Mouse (Mus musculus) lung, postnatal 0 days (tissue): Measurements from ENCODE around the gene Scd2. TPM values are rescaled to one million over a fixed set of nuclear protein-coding genes. Genes with fewer than 3 reads are reported as not detected.

Experiments used
- ATAC-seq: fragments of 200-750 bp; cut with Nextera tagmentation; 2 replicates; pipeline ENCODE4 v1.8.0; 2017; ENCODE audit warnings: moderate library complexity
- DNase-seq: peaks from one replicate; pipeline ENCODE4 v3.0.0-alpha.2; 2016; ENCODE audit warnings: low spot score
- H3K27ac ChIP-seq: fragments of 300-500 bp; sonication (generic); 2 replicates; pipeline ENCODE4 v1.5.1; 2014; ENCODE audit warnings: antibody characterized with exemption, mild to moderate bottlenecking, low read length, mixed read lengths
- H3K27me3 ChIP-seq: fragments of 300-500 bp; sonication (generic); replicated peaks from 2 replicates; pipeline ENCODE4 v1.6.1; 2014; ENCODE audit warnings: low read length, mixed read lengths; ENCODE audit not compliant: insufficient read depth
- H3K36me3 ChIP-seq: fragments of 300-500 bp; sonication (generic); 2 replicates; pipeline ENCODE4 v1.6.1; 2014; ENCODE audit warnings: low read length, mixed read lengths; ENCODE audit not compliant: insufficient read depth
- H3K4me1 ChIP-seq: fragments of 300-500 bp; sonication (generic); 2 replicates; pipeline ENCODE4 v1.6.1; 2014; ENCODE audit warnings: antibody characterized with exemption, low read depth, low read length, mixed read lengths; ENCODE audit not compliant: insufficient read depth
- H3K4me2 ChIP-seq: fragments of 300-500 bp; sonication (generic); replicated peaks from 2 replicates; pipeline ENCODE4 v1.6.1; 2014; ENCODE audit warnings: low read depth, mild to moderate bottlenecking, low read length, moderate library complexity, mixed read lengths
- H3K4me3 ChIP-seq: fragments of 300-500 bp; sonication (generic); 2 replicates; pipeline ENCODE4 v1.5.1; 2014; ENCODE audit warnings: low read depth, low read length
- H3K9ac ChIP-seq: fragments of 300-500 bp; sonication (generic); replicated peaks from 2 replicates; pipeline ENCODE4 v1.6.1; 2014; ENCODE audit warnings: low read depth, mild to moderate bottlenecking
- H3K9me3 ChIP-seq: fragments of 300-500 bp; sonication (generic); 2 replicates; pipeline ENCODE4 v1.6.1; 2016; ENCODE audit warnings: low read length, mixed read lengths
- CTCF ChIP-seq: IDR thresholded peaks from 2 replicates; pipeline ENCODE4 v1.5.1; 2016; ENCODE audit warnings: antibody characterized with exemption, mild to moderate bottlenecking
- EP300 ChIP-seq: IDR thresholded peaks from 2 replicates; pipeline ENCODE4 v1.6.1; 2016; ENCODE audit warnings: antibody characterized with exemption, mild to moderate bottlenecking, control low read depth
- WGBS: fragments of 180-500 bp; shearing (Covaris S2); extraction: QIAGEN DNeasy Blood & Tissue Kit; methylation state at CpG from one replicate; pipeline ENCODE4 v1.1.7; 2014; 5-methylcytosine and 5-hydroxymethylcytosine counted together
- polyA plus RNA-seq: library from polyadenylated mRNA; unstranded; fragments of >200 nt; fragmentation: Nextera tagmentation; extraction: Ambion mirVana; gene quantifications from 2 replicates; pipeline ENCODE4 v1.2.1, GENCODE M21; 2015

Gene Scd2
- polyA plus RNA-seq, 1 experiment from 2014 or later: 99.3 TPM

GRCm38 (mm10) chr19:44284025-44284695, 9.3 kb upstream of the Scd2 start:
- Histone ChIP-seq H3K36me3 (no peaks in the 10 kb centered on the region), H3K4me3 (peak overlapping the region; percentile 31), H3K27me3 (no peaks in the 10 kb centered on the region), H3K9ac (peak overlapping the region; percentile 50; the same call in 1 of the 2 replicates), H3K27ac (peak overlapping the region; percentile 97), H3K4me1 (peaks cover 46% of the 10 kb centered on the region), H3K4me2 (peak overlapping the region; percentile 82), H3K9me3 (no peaks in the 10 kb centered on the region)
- peak; percentile 98 for DNase-seq
- ATAC-seq: peak; percentile 94
- no peak for TF ChIP-seq CTCF
- no peak; the same call in 1 of the 2 replicates for TF ChIP-seq EP300
- under 1% methylated on average over 37 of the region's 38 CpGs for WGBS

- Histone ChIP-seq H3K36me3 (no peaks in the 10 kb centered on the region), H3K4me3 (peak overlapping the region; percentile 31), H3K9me3 (no peaks in the 10 kb centered on the region), H3K4me1 (peaks cover 46% of the 10 kb centered on the region), H3K27me3 (no peaks in the 10 kb centered on the region), H3K27ac (peak overlapping the region; percentile 97), H3K4me2 (peak overlapping the region; percentile 82), H3K9ac (peak overlapping the region; percentile 50; the same call in 1 of the 2 replicates)
- WGBS: 3% methylated on average over 11 of the region's 11 CpGs
- DNase-seq: peak; percentile 90
- peak; percentile 61 for ATAC-seq
- TF ChIP-seq CTCF (no peak), EP300 (peak; percentile 96)
These were observed 8.8 kb upstream of the Scd2 start for GRCm38 (mm10) chr19:44284723-44285122.

- no peak for ATAC-seq
- no peak overlapping the region for H3K4me2 ChIP-seq
- no peak for DNase-seq
- no peaks in the 10 kb centered on the region for H3K27me3 ChIP-seq
- peaks cover 45% of the 10 kb centered on the region for H3K4me1 ChIP-seq
- no peaks in the 10 kb centered on the region for H3K9me3 ChIP-seq
- WGBS: 86% methylated on average over 8 of the region's 8 CpGs
- no peak for TF ChIP-seq CTCF
- TF ChIP-seq EP300: no peak
- no peaks in the 10 kb centered on the region for H3K36me3 ChIP-seq
- no peak overlapping the region for H3K4me3 ChIP-seq
- H3K27ac ChIP-seq: peak overlapping the region; percentile 97
- H3K9ac ChIP-seq: no peak overlapping the region
These were observed 7.9 kb upstream of the Scd2 start for GRCm38 (mm10) chr19:44285554-44285953.

GRCm38 (mm10) chr19:44286109-44286508, 7.4 kb upstream of the Scd2 start:
- peaks cover 40% of the 10 kb centered on the region for H3K4me1 ChIP-seq

DNA sequence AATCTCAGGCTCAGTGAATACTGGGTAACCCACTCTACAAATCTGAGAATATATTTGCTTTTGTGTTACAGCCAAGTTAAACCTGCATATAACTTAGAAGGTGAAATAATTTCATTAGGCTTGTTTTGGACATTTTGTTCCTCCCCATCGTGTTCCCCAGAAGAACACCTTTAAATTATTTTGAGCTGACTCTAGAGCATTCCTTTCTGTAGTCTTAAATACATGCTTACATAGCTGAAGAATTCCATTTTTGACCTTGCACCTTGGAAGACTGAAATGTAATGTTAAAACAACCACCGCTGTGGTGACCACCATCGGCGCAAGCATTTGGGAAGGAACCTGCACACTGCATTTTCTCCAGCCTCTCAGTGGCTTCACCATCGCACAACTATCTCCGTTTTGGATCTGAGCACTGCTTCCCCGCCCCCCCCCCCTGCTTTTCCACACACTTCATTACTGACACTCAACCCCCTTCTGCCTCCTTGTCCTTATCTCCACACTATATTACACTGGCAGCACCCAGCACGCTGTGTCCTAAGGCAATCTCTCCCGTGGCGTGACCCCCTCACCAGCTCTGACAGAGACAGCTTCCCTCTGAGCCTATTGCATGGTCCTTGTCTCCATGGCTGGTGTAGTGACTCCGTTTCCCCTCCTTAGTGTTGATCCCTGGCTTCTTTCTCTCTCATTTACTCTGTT, 5.9 kb upstream of the Scd2 start:
- peak; percentile 58 for DNase-seq
- no peaks in the 10 kb centered on the region for H3K27me3 ChIP-seq
- H3K4me3 ChIP-seq: no peak overlapping the region
- no peak overlapping the region for H3K9ac ChIP-seq
- no peak for ATAC-seq
- TF ChIP-seq CTCF (no peak), EP300 (peak; percentile 96)
- peak overlapping the region; percentile 97 for H3K27ac ChIP-seq
- WGBS: 23% methylated on average over 10 of the region's 11 CpGs
- H3K4me2 ChIP-seq: no peak overlapping the region
- H3K4me1 ChIP-seq: peaks cover 31% of the 10 kb centered on the region; the same call in 1 of the 2 replicates
- no peaks in the 10 kb centered on the region for H3K36me3 ChIP-seq
- no peaks in the 10 kb centered on the region for H3K9me3 ChIP-seq

More at GRCm38 (mm10) chr19:44286109-44286508, 7.4 kb upstream of the Scd2 start:
- Histone ChIP-seq H3K27me3 (no peaks in the 10 kb centered on the region), H3K4me3 (no peak overlapping the region), H3K9me3 (no peaks in the 10 kb centered on the region), H3K4me2 (no peak overlapping the region), H3K9ac (no peak overlapping the region), H3K36me3 (no peaks in the 10 kb centered on the region), H3K27ac (peak overlapping the region; percentile 97)
- WGBS: 16% methylated on average over 2 of the region's 2 CpGs
- ATAC-seq: peak; percentile 43
- DNase-seq: peak; percentile 94
- TF ChIP-seq CTCF (no peak), EP300 (peak; percentile 99)

GRCm38 (mm10) chr19:44292083-44292482, 1.4 kb upstream of the Scd2 start:
- H3K9me3 ChIP-seq: no peaks in the 10 kb centered on the region
- H3K4me1 ChIP-seq: peaks cover 30% of the 10 kb centered on the region
- H3K36me3 ChIP-seq: no peaks in the 10 kb centered on the region
- no peak overlapping the region for H3K4me3 ChIP-seq
- H3K27me3 ChIP-seq: no peaks in the 10 kb centered on the region
- H3K9ac ChIP-seq: no peak overlapping the region
- no peak overlapping the region for H3K27ac ChIP-seq
- DNase-seq (no peak), ATAC-seq (no peak)
- H3K4me2 ChIP-seq: no peak overlapping the region
- 69% methylated on average over 2 of the region's 2 CpGs for WGBS
- TF ChIP-seq EP300 (no peak), CTCF (no peak)
